Mouse (Mus musculus) kidney, postnatal 0 days (tissue): ENCODE results near the gene Myo5c. TPM values are rescaled to one million over a fixed set of nuclear protein-coding genes. Genes with fewer than 3 reads are reported as not detected.

Experiments
- ATAC-seq: fragments of 200-750 bp; cut with Nextera tagmentation; replicated peaks from 2 replicates; pipeline ENCODE4 v1.8.0; 2017; ENCODE audit warnings: low read depth, moderate number of reproducible peaks, moderate TSS enrichment, moderate library complexity; ENCODE audit not compliant: low FRiP score
- DNase-seq: peaks from one replicate; pipeline ENCODE4 v3.0.0-alpha.2; 2016; ENCODE audit warnings: low spot score
- H3K27ac ChIP-seq: fragments of 300-500 bp; sonication (generic); 2 replicates; pipeline ENCODE4 v1.5.1; 2014; ENCODE audit warnings: mild to moderate bottlenecking
- H3K27me3 ChIP-seq: fragments of 300-500 bp; sonication (generic); 2 replicates; pipeline ENCODE4 v1.6.1; 2014; ENCODE audit warnings: low read length, mixed read lengths; ENCODE audit not compliant: insufficient read depth
- H3K36me3 ChIP-seq: fragments of 300-500 bp; sonication (generic); 2 replicates; pipeline ENCODE4 v1.6.1; 2014; ENCODE audit warnings: low read length, mixed read lengths; ENCODE audit not compliant: insufficient read depth
- H3K4me1 ChIP-seq: fragments of 300-500 bp; sonication (generic); replicated peaks from 2 replicates; pipeline ENCODE4 v1.6.1; 2014; ENCODE audit warnings: antibody characterized with exemption, low read length, mixed read lengths; ENCODE audit not compliant: insufficient read depth
- H3K4me2 ChIP-seq: fragments of 300-500 bp; sonication (generic); 2 replicates; pipeline ENCODE4 v1.6.1; 2014; ENCODE audit warnings: mild to moderate bottlenecking, low read length, moderate library complexity, mixed read lengths
- H3K4me3 ChIP-seq: fragments of 300-500 bp; sonication (generic); replicated peaks from 2 replicates; pipeline ENCODE4 v1.5.1; 2014; ENCODE audit warnings: low read depth, low read length
- H3K9ac ChIP-seq: fragments of 300-500 bp; sonication (generic); 2 replicates; pipeline ENCODE4 v1.6.1; 2014; ENCODE audit warnings: low read depth, low read length
- H3K9me3 ChIP-seq: fragments of 300-500 bp; sonication (generic); replicated peaks from 2 replicates; pipeline ENCODE4 v1.6.1; 2016; ENCODE audit warnings: low read length, inconsistent platforms, mixed read lengths
- CTCF ChIP-seq: IDR thresholded peaks from 2 replicates; pipeline ENCODE4 v1.5.1; 2016; ENCODE audit warnings: antibody characterized with exemption, low read depth, mild to moderate bottlenecking, moderate library complexity
- WGBS: fragments of 180-500 bp; shearing (Covaris S2); extraction: QIAGEN DNeasy Blood & Tissue Kit; methylation state at CpG from one replicate; pipeline ENCODE4 v1.1.7; 2014; 5-methylcytosine and 5-hydroxymethylcytosine counted together
- polyA plus RNA-seq: library from polyadenylated mRNA; unstranded; fragments of >200 nt; fragmentation: Nextera tagmentation; extraction: Ambion mirVana; gene quantifications from 2 replicates; pipeline ENCODE4 v1.2.1, GENCODE M21; 2015

Myo5c gene
- polyA plus RNA-seq, 1 experiment from 2014 or later = 2.4 TPM

GRCm38 (mm10) chr9:75322099-75322885 is 90.5 kb downstream of the Myo5c start:
- ATAC-seq = peak; percentile 80; the same call in 1 of the 2 replicates
- TF ChIP-seq CTCF = no peak
- no peaks in the 10 kb centered on the region for H3K4me1 ChIP-seq
- WGBS = 55% methylated on average over 13 of the region's 13 CpGs
- no peak overlapping the region for H3K4me3 ChIP-seq
- DNase-seq = peak; percentile 40
- H3K27me3 ChIP-seq = no peaks in the 10 kb centered on the region
- 0 out of 2 replicates have a peak, but pooled peaks cover 2% of the 10 kb centered on the region for H3K36me3 ChIP-seq
- H3K9me3 ChIP-seq = no peaks in the 10 kb centered on the region
- no peak overlapping the region for H3K4me2 ChIP-seq
- no peak overlapping the region for H3K9ac ChIP-seq
- H3K27ac ChIP-seq = no peak overlapping the region

GRCm38 (mm10) chr9:75328047-75328446 is 96.2 kb downstream of the Myo5c start:
- DNase-seq = no peak

GRCm38 (mm10) chr9:75330821-75331220 is 99.0 kb downstream of the Myo5c start:
- TF ChIP-seq CTCF = no peak
- Histone ChIP-seq H3K9me3 (no peaks in the 10 kb centered on the region), H3K4me3 (no peak overlapping the region), H3K9ac (no peak overlapping the region), H3K27me3 (no peaks in the 10 kb centered on the region), H3K36me3 (peaks cover 16% of the 10 kb centered on the region), H3K27ac (no peak overlapping the region), H3K4me1 (no peaks in the 10 kb centered on the region), H3K4me2 (no peak overlapping the region)
- WGBS = 82% methylated on average over 8 of the region's 8 CpGs
- no peak for ATAC-seq
- DNase-seq = no peak

More at GRCm38 (mm10) chr9:75328047-75328446, 96.2 kb downstream of the Myo5c start:
- no peak overlapping the region for H3K27ac ChIP-seq
- no peaks in the 10 kb centered on the region for H3K9me3 ChIP-seq
- no peak overlapping the region for H3K4me2 ChIP-seq
- no peak overlapping the region for H3K4me3 ChIP-seq
- 83% methylated on average over 3 of the region's 3 CpGs for WGBS
- H3K27me3 ChIP-seq = no peaks in the 10 kb centered on the region
- ATAC-seq = no peak
- H3K4me1 ChIP-seq = no peaks in the 10 kb centered on the region
- peaks cover 8% of the 10 kb centered on the region; the same call in 1 of the 2 replicates for H3K36me3 ChIP-seq
- no peak for TF ChIP-seq CTCF
- H3K9ac ChIP-seq = no peak overlapping the region

- H3K36me3 ChIP-seq = peaks cover 33% of the 10 kb centered on the region
- 86% methylated on average over 4 of the region's 4 CpGs for WGBS
Observed at GRCm38 (mm10) chr9:75334440-75334839, 102.6 kb downstream of the Myo5c start.

GRCm38 (mm10) chr9:75338016-75338415 is 106.2 kb downstream of the Myo5c start:
- Histone ChIP-seq H3K4me3 (no peak overlapping the region), H3K36me3 (peaks cover 34% of the 10 kb centered on the region), H3K4me1 (no peaks in the 10 kb centered on the region), H3K27ac (no peak overlapping the region), H3K9me3 (no peaks in the 10 kb centered on the region), H3K4me2 (no peak overlapping the region), H3K9ac (no peak overlapping the region), H3K27me3 (no peaks in the 10 kb centered on the region)
- TF ChIP-seq CTCF = no peak
- 85% methylated on average over 6 of the region's 6 CpGs for WGBS
- no peak for ATAC-seq
- no peak for DNase-seq

More at GRCm38 (mm10) chr9:75334440-75334839, 102.6 kb downstream of the Myo5c start:
- H3K4me1 ChIP-seq = no peaks in the 10 kb centered on the region
- DNase-seq = no peak
- peak; percentile 23; the same call in 1 of the 2 replicates for TF ChIP-seq CTCF
- H3K9me3 ChIP-seq = no peaks in the 10 kb centered on the region
- ATAC-seq = no peak
- H3K9ac ChIP-seq = no peak overlapping the region
- no peak overlapping the region for H3K4me2 ChIP-seq
- no peak overlapping the region for H3K27ac ChIP-seq
- H3K27me3 ChIP-seq = no peaks in the 10 kb centered on the region
- H3K4me3 ChIP-seq = no peak overlapping the region

GRCm38 (mm10) chr9:75342433-75342832 is 110.6 kb downstream of the Myo5c start:
- no peak for ATAC-seq
- Histone ChIP-seq H3K9me3 (no peaks in the 10 kb centered on the region), H3K27me3 (no peaks in the 10 kb centered on the region), H3K4me3 (no peak overlapping the region), H3K36me3 (peaks cover 19% of the 10 kb centered on the region; the same call in 1 of the 2 replicates), H3K9ac (no peak overlapping the region), H3K4me1 (no peaks in the 10 kb centered on the region), H3K4me2 (no peak overlapping the region), H3K27ac (no peak overlapping the region)
- 82% methylated on average over 4 of the region's 4 CpGs for WGBS
- TF ChIP-seq CTCF = no peak
- DNase-seq = no peak
